Mouse (Mus musculus) embryonic facial prominence, embryonic 10.5 days (tissue): ENCODE data around the gene Prkaca. TPM values are rescaled to one million over a fixed set of nuclear protein-coding genes. Genes with fewer than 3 reads are reported as not detected.
"Not testable (repeated sequence)": the region's sequence is repeated elsewhere in the genome, so short reads cannot be mapped to it uniquely, and the experiment has no call there.

Experiments
- DNase-seq: peaks from one replicate; pipeline ENCODE4 v3.0.0-alpha.2; 2017; ENCODE audit warnings: low spot score
- H3K27ac ChIP-seq: fragments of 300-500 bp; sonication (generic); replicated peaks from 2 replicates; pipeline ENCODE4 v1.5.1; 2016; ENCODE audit warnings: mild to moderate bottlenecking
- H3K27me3 ChIP-seq: fragments of 300-500 bp; sonication (generic); replicated peaks from 2 replicates; pipeline ENCODE4 v1.6.1; 2016; ENCODE audit warnings: low read depth, mild to moderate bottlenecking; ENCODE audit not compliant: poor library complexity, severe bottlenecking
- H3K36me3 ChIP-seq: fragments of 300-500 bp; sonication (generic); replicated peaks from 2 replicates; pipeline ENCODE4 v1.6.1; 2016; ENCODE audit warnings: mild to moderate bottlenecking, moderate library complexity
- H3K4me1 ChIP-seq: fragments of 300-500 bp; sonication (generic); 2 replicates; pipeline ENCODE4 v1.6.1; 2016
- H3K4me3 ChIP-seq: fragments of 300-500 bp; sonication (generic); 2 replicates; pipeline ENCODE4 v1.5.1; 2016; ENCODE audit warnings: mild to moderate bottlenecking, moderate library complexity
- H3K9me3 ChIP-seq: fragments of 300-500 bp; sonication (generic); 2 replicates; pipeline ENCODE4 v1.6.1; 2016; ENCODE audit warnings: mild to moderate bottlenecking
- WGBS: fragments of 180-500 bp; shearing (Covaris S2); methylation state at CpG from one replicate; pipeline ENCODE4 v1.1.7; 2016; 5-methylcytosine and 5-hydroxymethylcytosine counted together
- polyA plus RNA-seq: library from polyadenylated mRNA; unstranded; fragments of >200 nt; fragmentation: Nextera tagmentation; extraction: Ambion mirVana; gene quantifications from 2 replicates; pipeline ENCODE4 v1.2.1, GENCODE M21; 2016

Gene Prkaca
- polyA plus RNA-seq, 1 experiment from 2014 or later: 153 TPM

DNA sequence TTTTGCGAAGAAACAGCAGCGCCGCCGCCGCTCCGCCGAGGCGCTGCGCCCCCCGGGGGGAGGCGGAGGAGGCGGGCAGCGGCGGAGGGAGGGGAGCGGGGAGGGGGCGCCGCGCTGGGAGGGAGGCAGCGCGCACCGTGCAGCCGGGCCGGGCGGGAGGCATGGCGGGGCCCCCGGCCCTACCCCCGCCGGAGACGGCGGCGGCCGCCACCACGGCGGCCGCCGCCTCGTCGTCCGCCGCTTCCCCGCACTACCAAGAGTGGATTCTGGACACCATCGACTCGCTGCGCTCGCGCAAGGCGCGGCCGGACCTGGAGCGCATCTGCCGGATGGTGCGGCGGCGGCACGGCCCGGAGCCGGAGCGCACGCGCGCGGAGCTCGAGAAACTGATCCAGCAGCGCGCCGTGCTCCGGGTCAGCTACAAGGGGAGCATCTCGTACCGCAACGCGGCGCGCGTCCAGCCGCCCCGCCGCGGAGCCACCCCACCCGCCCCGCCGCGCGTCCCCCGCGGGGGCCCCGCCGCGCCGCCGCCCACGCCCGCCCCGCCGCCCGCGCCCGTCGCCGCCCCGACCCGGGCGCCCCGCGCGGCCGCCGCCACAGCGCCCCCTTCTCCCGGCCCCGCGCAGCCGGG is 24.8 kb downstream of the Prkaca start, which contains the start of gene Samd1:
Gene Samd1, plus strand, starts transcription at position 162 of the 631 bp plus-strand sequence.
- peak within 1 kb of the TSS; percentile 87 for H3K4me3 ChIP-seq
- peak; percentile 73 for DNase-seq
- peaks cover 43% of the 10 kb centered on the region for H3K4me1 ChIP-seq
- H3K9me3 ChIP-seq: no peaks in the 10 kb centered on the region
- WGBS: 7% methylated on average over 108 of the region's 112 CpGs
- peaks cover 62% of the 10 kb centered on the region for H3K36me3 ChIP-seq
- peak within 1 kb of the TSS; percentile 96 for H3K27ac ChIP-seq
- peaks cover 38% of the 10 kb centered on the region for H3K27me3 ChIP-seq

DNA sequence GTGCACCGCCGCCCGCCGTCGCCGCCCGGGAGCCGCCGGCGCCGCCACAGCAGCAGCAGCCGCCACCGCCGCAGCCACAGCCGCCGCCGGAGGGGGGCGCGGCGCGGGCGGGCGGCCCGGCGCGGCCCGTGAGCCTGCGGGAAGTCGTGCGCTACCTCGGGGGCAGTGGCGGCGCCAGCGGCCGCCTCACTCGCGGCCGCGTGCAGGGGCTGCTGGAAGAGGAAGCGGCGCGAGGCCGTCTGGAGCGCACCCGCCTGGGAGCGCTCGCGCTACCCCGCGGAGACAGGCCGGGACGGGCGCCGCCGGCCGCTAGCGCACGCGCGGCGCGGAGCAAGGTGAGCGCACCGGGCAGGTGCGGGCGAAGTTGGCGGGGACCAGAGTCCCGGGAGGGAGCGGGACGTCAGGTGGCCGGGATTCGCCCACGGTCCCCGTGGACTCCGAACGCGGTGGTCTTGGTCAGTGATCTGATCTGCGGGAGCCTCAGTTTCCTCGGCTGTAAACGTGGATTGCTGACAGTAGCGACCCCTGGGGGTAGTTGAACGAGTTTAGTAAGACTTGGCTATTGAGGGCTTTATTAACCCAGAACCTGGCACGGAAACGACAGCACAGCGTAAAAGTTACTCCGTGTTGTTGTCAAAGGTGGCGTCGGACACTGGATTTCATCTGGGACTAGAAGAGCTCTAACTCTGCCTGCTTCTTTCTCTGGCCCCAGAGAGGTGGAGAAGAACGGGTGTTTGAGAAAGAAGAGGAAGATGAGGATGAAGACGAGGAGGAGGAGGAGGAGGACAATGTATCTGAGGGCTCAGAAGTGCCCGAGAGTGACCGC is 25.7 kb downstream of the Prkaca start:
- DNase-seq: peak; percentile 77
- H3K36me3 ChIP-seq: peaks cover 63% of the 10 kb centered on the region
- peaks cover 46% of the 10 kb centered on the region for H3K27me3 ChIP-seq
- H3K9me3 ChIP-seq: no peaks in the 10 kb centered on the region
- H3K27ac ChIP-seq: peak overlapping the region; percentile 87
- H3K4me3 ChIP-seq: peak overlapping the region; percentile 87
- WGBS: 10% methylated on average over 92 of the region's 92 CpGs
- peaks cover 51% of the 10 kb centered on the region for H3K4me1 ChIP-seq

DNA sequence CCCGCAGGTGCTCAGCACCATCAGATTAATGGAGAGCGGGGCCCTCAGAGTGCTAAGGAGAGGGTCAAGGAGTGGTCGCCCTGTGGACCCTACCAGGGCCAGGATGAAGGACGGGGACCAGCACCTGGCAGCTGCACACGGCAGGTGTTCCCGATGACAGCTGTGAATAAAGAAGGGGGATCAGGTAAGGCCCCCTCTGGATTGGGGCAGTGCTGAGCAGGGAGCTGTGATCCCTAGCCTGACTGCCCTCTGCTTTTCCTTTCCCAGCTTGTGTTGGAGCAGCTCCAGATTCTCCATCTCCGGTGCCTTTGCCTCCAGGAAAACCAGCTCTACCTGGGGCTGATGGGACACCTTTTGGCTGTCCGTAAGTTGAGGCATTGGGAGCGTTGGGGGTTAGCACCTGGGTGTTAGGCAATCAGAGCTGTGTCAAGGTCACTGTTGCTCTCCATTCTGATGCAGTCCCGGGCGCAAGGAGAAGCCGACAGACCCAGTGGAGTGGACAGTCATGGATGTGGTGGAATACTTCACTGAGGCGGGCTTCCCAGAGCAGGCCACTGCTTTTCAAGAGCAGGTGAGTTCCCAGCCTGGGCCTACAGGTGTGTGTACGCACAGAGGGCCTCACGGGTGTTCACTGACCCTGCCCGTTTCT is 26.4 kb downstream of the Prkaca start:
- H3K36me3 ChIP-seq: peaks cover 58% of the 10 kb centered on the region
- WGBS: 71% methylated on average over 16 of the region's 16 CpGs
- no peaks in the 10 kb centered on the region for H3K9me3 ChIP-seq
- peak overlapping the region; percentile 87 for H3K4me3 ChIP-seq
- peaks cover 49% of the 10 kb centered on the region for H3K27me3 ChIP-seq
- H3K4me1 ChIP-seq: peaks cover 57% of the 10 kb centered on the region
- DNase-seq: no peak
- no peak overlapping the region for H3K27ac ChIP-seq

GRCm38 (mm10) chr8:83999825-84000224 is 27.0 kb downstream of the Prkaca start:
- DNase-seq: no peak
- WGBS: 91% methylated on average over 2 of the region's 2 CpGs
- Histone ChIP-seq H3K36me3 (peaks cover 51% of the 10 kb centered on the region), H3K9me3 (no peaks in the 10 kb centered on the region), H3K4me1 (peaks cover 63% of the 10 kb centered on the region), H3K27me3 (peaks cover 49% of the 10 kb centered on the region), H3K27ac (no peak overlapping the region), H3K4me3 (peak overlapping the region; percentile 87)

GRCm38 (mm10) chr8:84001281-84002000 is 28.6 kb downstream of the Prkaca start, which contains the start of gene 1700067K01Rik:
TSS of gene 1700067K01Rik (plus strand) at chr8:84001502.
- Histone ChIP-seq H3K4me1 (peaks cover 60% of the 10 kb centered on the region), H3K9me3 (no peaks in the 10 kb centered on the region), H3K4me3 (peak within 1 kb of the TSS; percentile 39), H3K27ac (peak within 1 kb of the TSS; percentile 31; the same call in 1 of the 2 replicates), H3K36me3 (peaks cover 46% of the 10 kb centered on the region), H3K27me3 (peaks cover 49% of the 10 kb centered on the region)
- 18% methylated on average over 61 of the region's 61 CpGs for WGBS
- DNase-seq: peak; percentile 49

DNA sequence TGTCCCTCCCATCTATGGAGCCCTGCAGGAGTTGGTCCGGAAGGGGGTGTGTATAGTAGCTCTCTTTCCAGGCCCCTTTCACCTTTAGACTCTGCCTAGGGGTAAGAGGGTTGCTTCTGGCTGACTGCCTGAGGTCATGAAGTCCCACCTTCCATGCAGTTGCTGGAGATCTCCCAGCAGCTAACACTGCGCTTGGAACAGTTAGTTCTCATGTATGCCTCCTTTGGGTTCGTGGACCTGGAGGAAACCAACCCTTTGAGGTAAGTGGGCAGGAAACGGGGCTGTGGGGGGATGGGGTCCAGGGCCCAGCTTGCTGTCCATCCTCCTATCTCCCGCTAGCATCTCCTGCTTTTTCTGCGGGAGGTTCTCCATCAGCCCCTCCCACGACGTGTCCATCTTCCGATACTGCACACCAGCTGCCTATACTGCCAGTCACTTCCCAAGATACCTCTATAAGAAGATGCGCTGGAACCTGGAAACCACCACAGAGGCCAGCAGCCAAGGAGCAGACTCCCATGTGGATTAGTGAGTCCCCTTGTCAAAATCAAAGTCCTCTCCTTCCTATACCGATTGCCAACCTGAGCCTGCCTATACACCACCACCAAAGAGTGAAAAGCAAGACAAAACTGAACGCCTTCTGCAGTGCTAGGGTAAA is 30.3 kb downstream of the Prkaca start:
- Histone ChIP-seq H3K27ac (no peak overlapping the region), H3K9me3 (no peaks in the 10 kb centered on the region), H3K4me1 (peaks cover 56% of the 10 kb centered on the region), H3K4me3 (no peak overlapping the region; the same call in 1 of the 2 replicates), H3K27me3 (peaks cover 49% of the 10 kb centered on the region), H3K36me3 (peaks cover 46% of the 10 kb centered on the region)
- WGBS: 60% methylated on average over 12 of the region's 12 CpGs
- no peak for DNase-seq

DNA sequence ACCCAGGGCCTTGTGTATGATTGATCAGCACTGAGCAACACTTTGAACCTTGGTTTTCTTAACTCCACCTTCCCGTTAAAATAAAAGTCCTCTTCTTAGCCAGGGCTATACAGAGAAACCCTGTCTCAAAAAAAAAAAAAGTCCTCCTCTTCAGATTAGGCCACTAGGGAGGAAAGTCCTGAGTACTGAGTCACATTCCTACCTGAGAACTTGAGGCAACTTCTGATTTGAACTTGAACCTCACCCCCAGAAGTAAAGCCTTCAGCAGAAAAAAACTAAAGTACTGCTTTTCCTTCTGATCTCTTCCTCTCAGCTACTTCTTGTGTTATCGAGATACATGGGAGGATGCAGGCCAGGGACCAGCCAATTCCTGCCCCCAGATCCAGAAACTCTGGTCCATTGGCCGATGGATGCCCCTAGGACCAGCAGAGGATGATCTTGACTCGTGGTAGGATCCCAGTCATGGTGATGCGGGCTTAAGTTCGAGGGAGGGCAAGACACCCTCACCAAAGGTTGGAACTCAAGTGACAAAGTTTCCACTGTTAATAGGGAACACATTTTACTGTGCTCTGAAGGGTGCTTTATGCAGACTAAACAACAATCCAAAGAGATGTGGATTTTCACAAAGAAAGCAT is 30.9 kb downstream of the Prkaca start:
- H3K27me3 ChIP-seq: peaks cover 49% of the 10 kb centered on the region
- no peak for DNase-seq
- no peaks in the 10 kb centered on the region for H3K9me3 ChIP-seq
- H3K4me3 ChIP-seq: peak overlapping the region; percentile 65
- 82% methylated on average over 6 of the region's 6 CpGs for WGBS
- H3K4me1 ChIP-seq: peaks cover 53% of the 10 kb centered on the region
- H3K36me3 ChIP-seq: peaks cover 46% of the 10 kb centered on the region
- peak overlapping the region; percentile 81 for H3K27ac ChIP-seq

GRCm38 (mm10) chr8:84004533-84005201 is 31.9 kb downstream of the Prkaca start:
- peak overlapping the region; percentile 81 for H3K27ac ChIP-seq
- peak overlapping the region; percentile 65 for H3K4me3 ChIP-seq
- peaks cover 43% of the 10 kb centered on the region for H3K27me3 ChIP-seq
- peaks cover 38% of the 10 kb centered on the region for H3K36me3 ChIP-seq
- H3K9me3 ChIP-seq: no peaks in the 10 kb centered on the region
- H3K4me1 ChIP-seq: peaks cover 44% of the 10 kb centered on the region
- under 1% methylated on average over 30 of the region's 30 CpGs for WGBS
- peak; percentile 94 for DNase-seq

GRCm38 (mm10) chr8:84005502-84005901 is 32.7 kb downstream of the Prkaca start:
- WGBS: 90% methylated on average over 7 of the region's 7 CpGs
- peaks cover 43% of the 10 kb centered on the region for H3K27me3 ChIP-seq
- not testable (repeated sequence) for H3K27ac ChIP-seq, H3K4me3 ChIP-seq, DNase-seq, H3K9me3 ChIP-seq
- H3K36me3 ChIP-seq: peaks cover 30% of the 10 kb centered on the region
- H3K4me1 ChIP-seq: peaks cover 47% of the 10 kb centered on the region

- Histone ChIP-seq H3K36me3 (peaks cover 1% of the 10 kb centered on the region; the same call in 1 of the 2 replicates), H3K27me3 (peaks cover 43% of the 10 kb centered on the region), H3K9me3 (no peaks in the 10 kb centered on the region), H3K27ac (no peak overlapping the region), H3K4me3 (no peak overlapping the region), H3K4me1 (peaks cover 53% of the 10 kb centered on the region)
- WGBS: 24% methylated on average over 7 of the region's 7 CpGs
- DNase-seq: peak; percentile 47
Observed at GRCm38 (mm10) chr8:84008362-84008761, 35.6 kb downstream of the Prkaca start.

DNA sequence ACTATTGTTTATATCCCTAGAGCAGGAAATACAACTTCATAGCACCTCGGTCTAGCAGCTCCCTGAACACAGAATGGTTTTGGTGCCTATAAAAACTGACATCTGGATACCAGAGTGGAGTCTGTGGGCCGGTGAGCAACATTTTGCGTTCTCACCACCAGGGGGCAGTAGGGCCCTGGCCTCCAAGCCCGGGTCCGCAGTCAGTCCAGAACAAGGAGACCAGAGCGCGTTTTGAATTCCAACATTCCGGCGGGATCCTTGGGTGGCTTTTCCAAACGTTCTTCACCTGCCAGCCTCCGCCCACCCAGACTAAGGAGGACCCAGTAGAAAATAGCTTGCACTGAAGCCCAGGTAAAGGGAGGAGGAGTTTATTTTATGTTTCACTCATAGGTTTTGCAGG is 37.1 kb downstream of the Prkaca start:
- Histone ChIP-seq H3K27me3 (peaks cover 53% of the 10 kb centered on the region), H3K4me1 (peaks cover 40% of the 10 kb centered on the region), H3K4me3 (peak overlapping the region; percentile 67), H3K36me3 (no peaks in the 10 kb centered on the region), H3K9me3 (no peaks in the 10 kb centered on the region), H3K27ac (no peak overlapping the region)
- DNase-seq: peak; percentile 91
- 3% methylated on average over 11 of the region's 11 CpGs for WGBS
